Mouse (Mus musculus) retina, adult 2 months (tissue): ENCODE measurements around the gene Lpcat2b.

ENCODE experiments used
- DNase-seq: peaks from one replicate; pipeline ENCODE4 v3.0.0-alpha.2; 2012; ENCODE audit warnings: low read depth, low spot score

The Lpcat2b gene

DNA sequence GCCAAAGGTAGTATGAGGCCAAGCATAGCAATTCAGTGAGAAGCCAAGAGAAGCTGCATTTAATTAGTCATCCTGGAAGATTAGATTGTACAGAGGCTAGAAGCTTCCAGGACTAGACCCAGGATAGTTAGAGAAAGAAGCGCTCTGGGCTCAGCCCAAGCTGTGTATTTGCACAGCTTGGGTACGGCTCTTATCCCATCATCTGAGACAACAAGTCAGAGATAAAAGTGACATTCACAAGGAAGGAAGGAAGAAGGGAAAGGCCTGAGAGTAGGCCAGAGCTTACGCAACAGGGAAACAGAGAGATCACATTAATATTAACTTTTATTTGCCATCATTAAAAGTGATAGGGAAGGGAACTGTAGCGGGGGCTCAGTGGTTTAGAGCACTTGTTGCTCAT, 16.6 kb downstream of the Lpcat2b start:
- no peak for DNase-seq

GRCm38 (mm10) chr5:107448784-107449183, 17.4 kb downstream of the Lpcat2b start:
- no peak for DNase-seq

GRCm38 (mm10) chr5:107449620-107450019, 18.3 kb downstream of the Lpcat2b start:
- DNase-seq: no peak

DNA sequence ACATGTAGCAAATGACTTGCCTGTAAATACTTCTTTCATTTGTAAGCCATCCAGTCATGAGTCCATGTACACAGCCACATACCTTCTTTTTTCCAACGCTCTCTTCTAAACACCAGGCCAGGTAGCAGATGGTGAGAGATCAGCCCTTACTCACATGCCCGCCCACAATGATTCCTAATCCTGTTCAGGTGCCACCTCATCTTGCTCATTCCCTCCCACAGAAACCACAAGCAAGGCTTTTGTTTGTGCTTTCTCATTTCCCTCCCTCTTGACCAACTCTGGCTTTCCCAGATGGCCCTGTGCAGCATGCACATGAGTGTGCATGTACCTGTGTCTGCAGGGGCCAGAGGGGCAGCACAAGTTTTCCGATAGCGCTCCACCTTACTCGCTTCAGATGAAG, 18.9 kb downstream of the Lpcat2b start:
- no peak for DNase-seq

DNA sequence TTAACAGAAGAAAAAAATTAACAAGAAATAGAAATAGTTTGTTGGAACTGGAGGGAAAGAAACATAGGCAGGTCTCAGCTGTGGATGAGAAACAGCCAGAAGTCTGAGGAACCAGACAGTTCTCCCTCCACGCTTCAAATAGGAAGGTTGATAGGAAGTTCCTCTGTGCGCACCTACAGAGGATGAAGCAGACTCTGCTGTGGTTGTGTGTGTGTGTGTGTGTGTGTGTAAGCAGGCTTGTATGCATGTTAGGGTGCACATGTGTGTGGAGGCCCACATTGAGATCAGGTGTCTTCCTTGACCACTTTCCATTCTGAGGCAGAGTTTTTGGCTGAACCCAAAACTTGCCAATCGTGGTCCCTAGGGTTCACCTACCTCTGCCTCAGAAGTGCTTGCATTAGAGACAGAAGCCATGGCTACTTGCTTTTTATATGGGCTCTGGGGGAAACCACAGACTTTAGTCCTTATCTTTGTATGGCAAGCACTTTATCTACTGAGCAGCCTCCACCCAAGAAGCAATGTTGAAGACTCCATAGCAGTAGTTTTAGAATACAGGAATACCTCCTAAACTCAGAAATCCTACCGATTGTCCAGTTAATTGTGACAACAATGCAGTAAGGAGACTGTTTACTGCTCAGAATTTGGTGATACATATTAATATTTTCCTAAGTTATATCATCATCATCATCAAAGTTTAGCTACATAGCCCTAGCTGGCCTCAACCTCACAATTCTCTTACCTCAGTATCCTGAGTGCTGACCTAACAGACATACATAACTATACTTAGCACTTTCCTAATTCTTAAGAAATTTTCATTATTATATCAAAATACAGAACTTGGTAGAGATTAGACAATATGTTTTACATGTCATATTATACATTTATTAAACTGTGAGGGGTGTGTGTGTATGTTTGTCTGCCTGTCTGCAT, 31.1 kb downstream of the Lpcat2b start:
- DNase-seq: no peak

DNA sequence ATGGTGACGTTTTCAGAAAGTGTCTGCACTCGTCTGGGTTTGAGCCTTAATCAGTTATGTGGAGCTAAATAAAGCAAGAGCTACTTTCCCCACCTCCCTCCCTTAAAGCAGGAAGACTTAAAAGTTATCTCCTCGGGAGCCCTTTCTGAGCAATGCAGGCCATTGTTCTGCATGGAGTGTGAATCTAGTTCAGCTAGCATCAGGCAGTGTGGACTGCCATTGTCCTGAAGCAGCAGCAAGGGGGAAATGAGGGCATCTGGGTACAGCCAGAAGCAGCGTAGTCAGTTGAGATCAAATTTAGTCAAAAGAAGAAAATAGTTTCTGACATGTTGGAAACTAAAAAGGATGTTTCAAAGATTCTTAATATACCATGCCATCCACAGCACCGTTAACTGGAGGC, 35.2 kb downstream of the Lpcat2b start:
- peak; percentile 15 for DNase-seq

GRCm38 (mm10) chr5:107467098-107467497, 35.7 kb downstream of the Lpcat2b start:
- DNase-seq: no peak

GRCm38 (mm10) chr5:107470600-107471329, 39.4 kb downstream of the Lpcat2b start:
- DNase-seq: no peak

DNA sequence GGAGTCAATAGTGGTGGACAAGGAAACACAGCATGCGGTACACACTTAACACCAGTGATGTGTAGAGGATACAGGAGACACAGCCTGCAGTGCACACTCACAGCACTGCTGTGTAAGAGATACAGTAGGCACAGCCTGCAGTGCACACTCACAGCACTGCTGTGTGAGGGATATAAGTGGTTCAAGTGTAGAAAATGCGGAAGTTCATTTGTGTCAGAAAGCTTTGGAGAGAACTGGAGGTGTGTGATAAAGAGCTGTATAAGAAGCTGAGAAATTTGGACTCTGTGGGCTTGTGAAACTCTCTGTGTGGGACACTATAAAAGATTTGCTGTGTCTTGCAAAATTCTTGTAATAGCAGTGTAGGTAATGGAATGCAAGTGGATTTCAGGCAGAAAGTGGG, 48.8 kb downstream of the Lpcat2b start:
- DNase-seq: no peak
